Mouse (Mus musculus) ES-Bruce4 (cell line): ENCODE results near the gene Itga5.

Experiments
- CTCF ChIP-seq: IDR thresholded peaks from one replicate; pipeline ENCODE4 v1.8.1; 2011; ENCODE audit warnings: low read depth, low read length
- EP300 ChIP-seq: IDR thresholded peaks from 2 replicates; pipeline ENCODE4 v1.6.1; 2011; ENCODE audit warnings: low read depth, low read length; ENCODE audit not compliant: insufficient read depth
- POLR2A ChIP-seq: IDR thresholded peaks from one replicate; pipeline ENCODE4 v1.8.1; 2011; ENCODE audit warnings: low read length; ENCODE audit not compliant: insufficient read depth

DNA sequence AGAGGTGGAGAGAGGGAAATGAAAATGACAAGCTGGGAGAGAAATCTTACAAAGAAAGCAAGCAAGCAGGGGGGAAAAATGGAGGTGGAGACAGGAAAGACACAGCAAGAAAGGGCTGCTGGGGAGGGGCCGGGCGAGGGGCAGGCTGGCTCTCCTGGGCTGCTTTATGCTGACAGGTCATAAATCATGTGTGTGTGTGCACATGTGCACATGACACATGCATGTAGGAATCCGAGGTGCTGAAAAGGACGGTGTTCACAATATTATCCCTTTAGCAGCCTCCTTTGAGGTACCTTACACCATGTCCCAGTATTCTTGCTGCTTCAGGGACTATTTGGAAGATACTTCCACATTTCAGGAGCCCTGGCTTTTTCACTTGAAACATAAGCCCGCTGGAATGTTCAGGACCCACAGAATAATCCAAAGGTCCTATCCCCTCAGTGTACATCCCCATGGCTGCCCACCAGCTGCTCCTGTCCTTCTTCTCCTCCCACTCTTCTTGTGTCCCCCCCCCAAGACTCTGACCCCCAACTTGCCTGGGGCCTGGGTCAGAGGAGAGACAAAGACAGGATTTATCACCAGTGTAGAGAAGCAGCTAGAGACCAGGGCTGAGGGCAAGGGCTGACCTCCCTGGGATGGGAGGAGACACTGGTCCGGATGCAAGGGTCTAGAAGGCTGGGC lies 64.1 kb downstream of the Itga5 start:
- no peak for TF ChIP-seq CTCF
- no peak for TF ChIP-seq POLR2A
- no peak for TF ChIP-seq EP300
